Mouse (Mus musculus) heart, embryonic 13.5 days (tissue): Measurements from ENCODE around the gene Grin3b. TPM values are rescaled to one million over a fixed set of nuclear protein-coding genes. Genes with fewer than 3 reads are reported as not detected.
A peak's percentile ranks its signal among the peaks of the same experiment; 100 is the strongest.
"Not testable (repeated sequence)": the region's sequence is repeated elsewhere in the genome, so short reads cannot be mapped to it uniquely, and the experiment has no call there.

Experiments
- ATAC-seq: fragments of 200-750 bp; cut with Nextera tagmentation; 2 replicates; pipeline ENCODE4 v1.8.0; 2017; ENCODE audit warnings: moderate TSS enrichment; ENCODE audit not compliant: insufficient number of reproducible peaks, low FRiP score, low TSS enrichment; ENCODE audit errors: extremely low read depth
- H3K27ac ChIP-seq: fragments of 300-500 bp; sonication (generic); replicated peaks from 2 replicates; pipeline ENCODE4 v1.5.1; 2015; ENCODE audit warnings: moderate library complexity, mild to moderate bottlenecking, inconsistent platforms
- H3K27me3 ChIP-seq: fragments of 300-500 bp; sonication (generic); replicated peaks from 2 replicates; pipeline ENCODE4 v1.6.1; 2015; ENCODE audit warnings: mild to moderate bottlenecking, inconsistent platforms
- H3K36me3 ChIP-seq: fragments of 300-500 bp; sonication (generic); 2 replicates; pipeline ENCODE4 v1.6.1; 2015; ENCODE audit warnings: mild to moderate bottlenecking, inconsistent platforms
- H3K4me1 ChIP-seq: fragments of 300-500 bp; sonication (generic); 2 replicates; pipeline ENCODE4 v1.6.1; 2015; ENCODE audit warnings: inconsistent platforms
- H3K4me2 ChIP-seq: fragments of 300-500 bp; sonication (generic); 2 replicates; pipeline ENCODE4 v1.6.1; 2015; ENCODE audit warnings: inconsistent platforms, mild to moderate bottlenecking, moderate library complexity
- H3K4me3 ChIP-seq: fragments of 300-500 bp; sonication (generic); 2 replicates; pipeline ENCODE4 v1.5.1; 2015; ENCODE audit warnings: moderate library complexity, mild to moderate bottlenecking, inconsistent platforms
- H3K9ac ChIP-seq: fragments of 300-500 bp; sonication (generic); 2 replicates; pipeline ENCODE4 v1.6.1; 2015; ENCODE audit warnings: inconsistent platforms, mild to moderate bottlenecking, moderate library complexity
- H3K9me3 ChIP-seq: fragments of 300-500 bp; sonication (generic); 2 replicates; pipeline ENCODE4 v1.6.1; 2016; ENCODE audit warnings: inconsistent platforms
- WGBS: fragments of 180-500 bp; shearing (Covaris S2); methylation state at CpG from one replicate; pipeline ENCODE4 v1.1.7; 2015; ENCODE audit warnings: mixed read lengths; 5-methylcytosine and 5-hydroxymethylcytosine counted together
- polyA plus RNA-seq: library from polyadenylated mRNA; unstranded; fragments of >200 nt; fragmentation: Nextera tagmentation; extraction: Ambion mirVana; gene quantifications from 2 replicates; pipeline ENCODE4 v1.2.1, GENCODE M21; 2015

The Grin3b gene
- polyA plus RNA-seq, 1 experiment from 2014 or later = 0.09 TPM

DNA sequence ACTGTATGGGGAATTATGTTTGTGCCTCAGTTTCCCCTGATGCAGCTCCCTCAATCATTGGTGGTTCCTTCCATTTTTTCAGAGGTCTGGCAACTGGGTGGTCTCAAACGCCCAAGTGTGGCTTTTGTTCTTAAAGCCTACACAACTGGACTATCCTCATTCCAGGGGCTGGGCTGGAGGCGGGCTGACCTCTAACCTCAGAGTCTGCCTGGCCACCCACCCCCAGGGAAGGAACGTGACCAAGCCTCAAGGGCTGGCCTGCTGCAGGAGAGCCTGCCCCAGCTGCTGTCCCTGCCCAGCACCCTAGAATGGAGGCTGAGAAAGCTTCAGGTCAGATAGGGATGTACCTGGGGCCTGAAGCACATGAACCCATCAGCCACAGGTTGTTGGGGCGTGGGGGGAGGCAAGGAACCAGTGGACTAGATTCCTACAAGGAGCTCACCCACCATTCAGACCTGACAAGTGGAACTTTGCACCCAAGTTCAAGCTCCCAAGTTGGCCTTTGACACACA, 13.8 kb upstream of the Grin3b start:
- Histone ChIP-seq H3K9ac (0 out of 2 replicates have a peak overlapping the region, but pooled peaks have one; percentile 44), H3K27ac (no peak overlapping the region), H3K36me3 (peaks cover 22% of the 10 kb centered on the region), H3K9me3 (no peaks in the 10 kb centered on the region), H3K4me2 (peak overlapping the region; percentile 27; the same call in 1 of the 2 replicates), H3K27me3 (no peaks in the 10 kb centered on the region), H3K4me3 (peak overlapping the region; percentile 10; the same call in 1 of the 2 replicates), H3K4me1 (peaks cover 21% of the 10 kb centered on the region)
- ATAC-seq = no peak
- 29% methylated on average over 4 of the region's 4 CpGs for WGBS

GRCm38 (mm10) chr10:79958140-79958816, 12.2 kb upstream of the Grin3b start:
- Histone ChIP-seq H3K4me3 (peak overlapping the region; percentile 32), H3K27me3 (no peaks in the 10 kb centered on the region), H3K27ac (peak overlapping the region; percentile 63), H3K9ac (peak overlapping the region; percentile 67), H3K4me2 (peak overlapping the region; percentile 58), H3K4me1 (peaks cover 21% of the 10 kb centered on the region), H3K36me3 (peaks cover 24% of the 10 kb centered on the region), H3K9me3 (no peaks in the 10 kb centered on the region)
- WGBS = 17% methylated on average over 21 of the region's 21 CpGs
- no peak for ATAC-seq

DNA sequence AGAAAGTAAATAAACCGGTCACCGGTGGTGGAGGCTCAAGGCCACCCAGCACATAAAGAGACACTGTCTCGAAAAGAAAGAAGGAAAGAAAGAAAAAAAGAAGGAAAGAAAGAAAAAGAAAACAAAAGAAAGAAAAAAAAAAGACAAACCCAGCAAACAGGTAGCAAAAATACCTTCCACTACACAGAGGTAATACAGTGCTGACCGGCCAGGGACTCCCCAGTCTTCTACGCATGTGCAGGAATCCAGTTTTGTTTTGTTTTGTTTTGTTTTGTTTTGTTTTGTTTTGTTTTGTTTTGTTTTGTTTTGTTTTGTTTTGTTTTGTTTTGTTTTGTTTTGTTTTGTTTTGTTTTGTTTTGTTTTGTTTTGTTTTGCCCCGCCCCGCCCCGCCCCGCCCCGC, 11.1 kb upstream of the Grin3b start:
- H3K9ac ChIP-seq, H3K27me3 ChIP-seq, ATAC-seq, H3K9me3 ChIP-seq: not testable (repeated sequence)
- H3K27ac ChIP-seq = 0 out of 2 replicates have a peak overlapping the region, but pooled peaks have one; percentile 39
- 38% methylated on average over 9 of the region's 10 CpGs for WGBS
- H3K4me2 ChIP-seq = peak overlapping the region; percentile 45
- H3K4me1 ChIP-seq = peaks cover 17% of the 10 kb centered on the region
- peaks cover 33% of the 10 kb centered on the region for H3K36me3 ChIP-seq
- peak overlapping the region; percentile 91 for H3K4me3 ChIP-seq

- peaks cover 17% of the 10 kb centered on the region for H3K4me1 ChIP-seq
- WGBS = under 1% methylated on average over 61 of the region's 61 CpGs
- ATAC-seq = peak; percentile 87
- peaks cover 39% of the 10 kb centered on the region for H3K36me3 ChIP-seq
- peak within 1 kb of the TSS; percentile 91 for H3K4me3 ChIP-seq
- H3K4me2 ChIP-seq = peak within 1 kb of the TSS; percentile 76
- no peaks in the 10 kb centered on the region for H3K9me3 ChIP-seq
- peak within 1 kb of the TSS; percentile 92 for H3K9ac ChIP-seq
- peak within 1 kb of the TSS; percentile 77 for H3K27ac ChIP-seq
- H3K27me3 ChIP-seq = no peaks in the 10 kb centered on the region
Measured at GRCm38 (mm10) chr10:79959847-79960601, 10.5 kb upstream of the Grin3b start, which contains the start of gene Wdr18. Gene Wdr18 (plus strand): TSS chr10:79960152.

GRCm38 (mm10) chr10:79960671-79961294, 9.7 kb upstream of the Grin3b start:
- peaks cover 17% of the 10 kb centered on the region for H3K4me1 ChIP-seq
- H3K4me2 ChIP-seq = peak overlapping the region; percentile 76
- WGBS = 13% methylated on average over 10 of the region's 10 CpGs
- peak overlapping the region; percentile 92 for H3K9ac ChIP-seq
- H3K27me3 ChIP-seq = no peaks in the 10 kb centered on the region
- peaks cover 47% of the 10 kb centered on the region for H3K36me3 ChIP-seq
- ATAC-seq = no peak
- H3K27ac ChIP-seq = peak overlapping the region; percentile 77; the same call in 1 of the 2 replicates
- H3K9me3 ChIP-seq = no peaks in the 10 kb centered on the region
- peak overlapping the region; percentile 91 for H3K4me3 ChIP-seq

GRCm38 (mm10) chr10:79964727-79965126, 5.8 kb upstream of the Grin3b start:
- Histone ChIP-seq H3K9ac (no peak overlapping the region), H3K27me3 (peaks cover 14% of the 10 kb centered on the region), H3K4me3 (no peak overlapping the region), H3K9me3 (no peaks in the 10 kb centered on the region), H3K4me2 (no peak overlapping the region), H3K27ac (no peak overlapping the region), H3K36me3 (peaks cover 72% of the 10 kb centered on the region), H3K4me1 (peaks cover 11% of the 10 kb centered on the region)
- ATAC-seq = no peak
- 92% methylated on average over 7 of the region's 7 CpGs for WGBS

DNA sequence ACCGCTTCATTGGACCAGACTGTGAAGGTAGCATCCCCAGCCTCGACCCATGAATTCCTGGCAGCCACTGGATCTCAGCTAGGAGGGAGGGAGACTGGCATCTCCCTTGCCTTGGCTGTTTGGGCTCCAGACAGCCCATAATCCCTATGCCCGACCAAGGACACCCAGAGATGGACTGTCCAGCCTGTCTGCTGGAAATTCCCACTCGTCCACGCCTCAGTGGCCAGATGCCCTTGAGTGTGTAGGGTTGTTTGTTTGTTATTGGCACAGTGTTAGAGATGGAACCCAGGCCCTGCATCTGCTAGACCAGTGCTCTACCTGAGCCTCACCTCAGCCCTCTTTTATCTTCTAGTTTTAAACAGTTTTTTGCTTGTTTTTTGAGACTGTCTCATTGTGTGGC, 5.2 kb upstream of the Grin3b start:
- peaks cover 11% of the 10 kb centered on the region for H3K4me1 ChIP-seq

DNA sequence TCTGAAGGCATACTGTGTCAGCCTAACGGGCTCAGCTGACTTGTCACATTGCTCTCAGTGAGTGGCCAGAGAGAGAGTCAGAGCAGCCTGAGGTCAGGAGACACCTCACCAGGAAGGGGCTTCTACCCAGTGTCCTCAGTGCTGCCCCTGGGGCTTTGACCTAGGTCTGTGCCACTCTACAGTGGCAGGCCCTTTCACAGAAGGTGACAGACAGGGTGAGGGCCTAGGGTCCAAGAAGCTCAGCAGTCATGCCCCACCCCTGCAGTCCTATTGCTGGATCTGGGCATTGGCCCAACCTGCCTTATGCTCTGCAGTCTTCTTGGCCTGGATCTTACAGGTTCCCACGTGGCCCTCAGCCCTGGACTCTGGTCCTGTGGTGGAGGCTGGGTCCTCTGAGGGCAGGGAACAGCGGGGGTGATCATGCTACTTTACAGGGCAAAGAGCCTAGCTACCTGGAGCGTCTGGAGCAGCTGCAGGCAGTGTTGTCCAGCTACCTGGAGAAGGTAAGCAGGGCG, 3.6 kb upstream of the Grin3b start:
- H3K4me2 ChIP-seq = no peak overlapping the region
- no peak overlapping the region for H3K9ac ChIP-seq
- peaks cover 36% of the 10 kb centered on the region for H3K27me3 ChIP-seq
- H3K4me1 ChIP-seq = peaks cover 10% of the 10 kb centered on the region
- ATAC-seq = no peak
- H3K9me3 ChIP-seq = no peaks in the 10 kb centered on the region
- H3K27ac ChIP-seq = no peak overlapping the region
- 90% methylated on average over 5 of the region's 5 CpGs for WGBS
- H3K36me3 ChIP-seq = peaks cover 64% of the 10 kb centered on the region
- no peak overlapping the region for H3K4me3 ChIP-seq

More for the DNA sequence above, 5.2 kb upstream of the Grin3b start:
- no peaks in the 10 kb centered on the region for H3K9me3 ChIP-seq
- H3K4me2 ChIP-seq = no peak overlapping the region
- H3K27ac ChIP-seq = no peak overlapping the region
- no peak overlapping the region for H3K9ac ChIP-seq
- H3K36me3 ChIP-seq = peaks cover 72% of the 10 kb centered on the region
- peaks cover 20% of the 10 kb centered on the region for H3K27me3 ChIP-seq
- WGBS = 84% methylated on average over 5 of the region's 5 CpGs
- H3K4me3 ChIP-seq = no peak overlapping the region
- ATAC-seq = no peak

- peaks cover 48% of the 10 kb centered on the region for H3K27me3 ChIP-seq
- 88% methylated on average over 1 of the region's 1 CpGs for WGBS
- H3K4me3 ChIP-seq = no peak overlapping the region
- peaks cover 51% of the 10 kb centered on the region for H3K36me3 ChIP-seq
- H3K4me1 ChIP-seq = peaks cover 15% of the 10 kb centered on the region
- H3K9me3 ChIP-seq = no peaks in the 10 kb centered on the region
- H3K27ac ChIP-seq = no peak overlapping the region
- H3K4me2 ChIP-seq = no peak overlapping the region
- ATAC-seq = no peak
- no peak overlapping the region for H3K9ac ChIP-seq
Measured at GRCm38 (mm10) chr10:79968181-79968580, 2.3 kb upstream of the Grin3b start.

GRCm38 (mm10) chr10:79969124-79969568, 1.4 kb upstream of the Grin3b start:
- ATAC-seq = no peak

GRCm38 (mm10) chr10:79971183-79971497, 625 bp downstream of the Grin3b start:
- Histone ChIP-seq H3K27ac (no peak overlapping the region), H3K27me3 (peaks cover 54% of the 10 kb centered on the region), H3K4me1 (peaks cover 15% of the 10 kb centered on the region), H3K36me3 (peaks cover 41% of the 10 kb centered on the region), H3K4me2 (peak overlapping the region; percentile 75), H3K9ac (peak overlapping the region; percentile 77), H3K4me3 (peak overlapping the region; percentile 51), H3K9me3 (no peaks in the 10 kb centered on the region)
- no peak for ATAC-seq
- 5% methylated on average over 21 of the region's 21 CpGs for WGBS

More at GRCm38 (mm10) chr10:79969124-79969568, 1.4 kb upstream of the Grin3b start:
- Histone ChIP-seq H3K9me3 (no peaks in the 10 kb centered on the region), H3K4me1 (peaks cover 15% of the 10 kb centered on the region), H3K27me3 (peaks cover 54% of the 10 kb centered on the region), H3K36me3 (peaks cover 43% of the 10 kb centered on the region), H3K4me2 (no peak overlapping the region), H3K27ac (no peak overlapping the region), H3K9ac (no peak overlapping the region), H3K4me3 (no peak overlapping the region)
- WGBS = 18% methylated on average over 3 of the region's 3 CpGs
